Mouse (Mus musculus) liver, embryonic 14.5 days (tissue): ENCODE data around the gene Lamtor4.

Experiments
- CTCF ChIP-seq: IDR thresholded peaks from 2 replicates; pipeline ENCODE4 v1.5.1; 2016; ENCODE audit warnings: antibody characterized with exemption, low read depth, control low read depth
- EP300 ChIP-seq: IDR thresholded peaks from 2 replicates; pipeline ENCODE4 v1.6.1; 2016; ENCODE audit warnings: antibody characterized with exemption, low read depth

GRCm38 (mm10) chr5:138260834-138261233 lies 5.6 kb downstream of the Lamtor4 start:
- TF ChIP-seq CTCF (no peak), EP300 (peak; percentile 81)
